Mouse (Mus musculus) heart, postnatal 0 days (tissue): ENCODE results near the gene 2310061I04Rik.

Experiments
- CTCF ChIP-seq: IDR thresholded peaks from 2 replicates; pipeline ENCODE4 v1.5.1; 2016; ENCODE audit warnings: antibody characterized with exemption, control low read depth, low read depth
- EP300 ChIP-seq: IDR thresholded peaks from 2 replicates; pipeline ENCODE4 v1.6.1; 2016; ENCODE audit warnings: antibody characterized with exemption, low read depth

GRCm38 (mm10) chr17:35922566-35922965, 25.3 kb upstream of the 2310061I04Rik start:
- no peak for TF ChIP-seq CTCF
- TF ChIP-seq EP300, result no peak
